Mouse (Mus musculus) cerebellum, postnatal 4 days (tissue): ENCODE measurements at regions not wholly inside any gene's neighbourhood (a gene's known extent, or its start where the extent isn't known, plus 50 kb on each side); places are given as distances from the start of the nearest gene placed in this dataset.

ENCODE experiments used
- DNase-seq, 2 experiments: peaks; one replicate each; pipeline ENCODE4 v3.0.0; 2022; ENCODE audit warnings: low spot score in 2 of 2, mixed read lengths in 1 of 2

DNA sequence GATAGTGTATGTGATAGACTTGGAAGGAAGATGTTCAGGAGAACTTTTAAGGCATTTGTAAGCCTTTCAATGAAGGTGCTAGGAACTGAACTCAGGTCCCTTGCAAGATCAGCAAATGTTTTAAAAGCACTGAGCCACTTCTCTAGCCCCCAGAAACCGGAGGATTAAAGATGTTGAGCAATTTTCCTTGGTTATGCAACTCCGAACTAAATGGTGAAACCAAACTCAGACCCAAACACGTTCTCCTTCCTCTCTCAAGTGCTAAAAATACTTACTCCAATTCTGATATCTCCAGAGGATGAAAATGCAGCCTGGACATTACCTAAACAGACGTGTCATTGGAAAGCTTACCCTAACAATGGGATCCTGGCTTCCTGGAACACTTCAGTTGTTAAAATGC lies 378.8 kb downstream of the Kcnj2 start:
- no peak for DNase-seq

DNA sequence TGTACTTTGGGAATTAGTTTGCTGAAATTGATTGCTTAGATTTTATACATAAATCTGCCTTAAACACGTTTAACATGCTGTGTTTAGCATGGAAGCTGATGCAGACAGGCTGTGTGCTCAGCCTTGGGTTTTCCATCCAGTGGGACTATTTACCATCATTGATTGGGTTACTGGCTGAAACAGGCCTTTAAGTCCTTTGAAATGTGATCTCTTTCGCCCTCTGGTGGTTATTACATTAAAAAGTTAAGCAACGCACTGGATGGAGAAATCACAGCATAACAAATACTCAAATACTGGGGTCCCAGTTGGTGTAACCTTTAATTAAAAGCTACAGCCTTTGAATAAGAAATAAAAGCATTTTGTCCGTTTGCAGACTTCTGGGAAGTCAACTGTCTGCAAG lies 379.8 kb downstream of the Kcnj2 start:
- DNase-seq = no peak

DNA sequence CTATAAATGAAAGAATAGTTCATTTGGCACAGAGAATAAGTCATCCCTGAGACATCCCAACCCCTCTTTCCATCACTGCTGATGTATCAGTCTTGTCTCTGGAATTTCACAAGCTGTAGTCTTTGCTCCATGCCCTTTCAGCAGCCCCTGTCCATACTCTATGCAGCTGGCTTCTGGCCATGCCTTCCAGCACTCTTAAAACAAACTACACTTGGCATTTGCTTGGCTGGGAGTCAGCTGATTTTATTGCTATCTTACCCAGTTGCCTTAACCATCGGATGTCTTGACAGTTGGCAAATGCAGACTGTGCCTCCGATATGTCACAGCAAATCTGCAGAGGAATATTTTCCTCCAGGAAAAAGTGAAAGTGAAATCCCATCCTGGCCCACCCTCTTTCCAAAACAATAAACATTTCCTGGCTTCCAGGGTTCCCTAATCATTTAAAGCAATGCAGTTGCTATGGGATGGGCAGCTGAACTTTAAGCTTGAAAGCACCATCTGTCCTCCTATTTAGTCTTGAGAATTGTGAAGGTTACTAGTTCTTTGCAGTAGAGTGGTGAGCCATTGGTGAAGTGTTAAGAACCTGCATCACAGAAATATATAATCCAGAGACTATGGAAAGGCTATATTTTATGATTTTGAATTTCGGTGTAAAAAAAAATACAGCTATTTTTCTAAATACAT lies 385.0 kb downstream of the Kcnj2 start:
- DNase-seq = peak in 1 of 2 experiments; percentile 50

- DNase-seq = no peak
Measured at GRCm38 (mm10) chr11:111460046-111460445, 394.1 kb downstream of the Kcnj2 start.

DNA sequence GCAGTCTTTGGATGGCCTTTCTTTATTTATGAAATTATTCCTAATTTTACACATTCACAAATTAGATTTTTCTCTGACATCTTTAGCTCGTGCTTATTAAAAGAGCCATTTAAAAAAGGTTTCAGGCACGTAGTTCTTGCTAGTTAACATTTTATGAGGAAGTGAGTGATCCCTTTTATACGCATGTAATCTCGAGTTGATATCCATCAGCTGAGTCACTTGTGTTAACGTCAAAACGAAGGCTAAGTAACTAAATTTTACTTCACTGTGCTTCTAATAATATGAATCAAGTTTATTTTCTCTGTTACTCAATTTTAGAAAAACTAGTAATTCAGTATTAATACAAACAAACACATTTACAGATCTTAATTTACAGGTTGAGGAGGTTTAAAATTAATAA lies 419.0 kb downstream of the Kcnj2 start:
- DNase-seq = no peak

- DNase-seq = no peak
Measured at GRCm38 (mm10) chr11:111512471-111512870, 446.5 kb downstream of the Kcnj2 start.

DNA sequence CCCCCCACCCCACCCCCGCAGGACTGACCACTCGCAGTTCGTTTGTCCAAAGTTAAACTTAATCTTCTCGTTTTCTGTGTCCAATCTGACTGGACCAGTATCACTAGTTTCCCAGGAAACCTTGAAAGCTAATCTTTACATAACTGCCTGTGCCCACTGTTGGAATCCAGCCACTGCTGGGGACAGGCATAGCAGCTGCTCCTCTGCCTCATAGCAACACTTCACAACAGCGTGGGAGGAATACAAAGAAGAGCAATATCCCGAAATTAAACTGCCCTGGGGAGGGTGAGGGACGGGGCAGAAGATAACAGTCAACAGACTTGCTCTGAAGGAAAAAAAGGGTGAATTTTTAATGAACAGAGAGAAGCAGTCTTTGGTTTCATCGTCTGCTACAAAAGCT lies 456.8 kb downstream of the Kcnj2 start:
- peak in 1 of 2 experiments; percentile 46 for DNase-seq

- peak; percentile 59 to 67 for DNase-seq
Measured at GRCm38 (mm10) chr11:111523465-111523864, 457.5 kb downstream of the Kcnj2 start.

DNA sequence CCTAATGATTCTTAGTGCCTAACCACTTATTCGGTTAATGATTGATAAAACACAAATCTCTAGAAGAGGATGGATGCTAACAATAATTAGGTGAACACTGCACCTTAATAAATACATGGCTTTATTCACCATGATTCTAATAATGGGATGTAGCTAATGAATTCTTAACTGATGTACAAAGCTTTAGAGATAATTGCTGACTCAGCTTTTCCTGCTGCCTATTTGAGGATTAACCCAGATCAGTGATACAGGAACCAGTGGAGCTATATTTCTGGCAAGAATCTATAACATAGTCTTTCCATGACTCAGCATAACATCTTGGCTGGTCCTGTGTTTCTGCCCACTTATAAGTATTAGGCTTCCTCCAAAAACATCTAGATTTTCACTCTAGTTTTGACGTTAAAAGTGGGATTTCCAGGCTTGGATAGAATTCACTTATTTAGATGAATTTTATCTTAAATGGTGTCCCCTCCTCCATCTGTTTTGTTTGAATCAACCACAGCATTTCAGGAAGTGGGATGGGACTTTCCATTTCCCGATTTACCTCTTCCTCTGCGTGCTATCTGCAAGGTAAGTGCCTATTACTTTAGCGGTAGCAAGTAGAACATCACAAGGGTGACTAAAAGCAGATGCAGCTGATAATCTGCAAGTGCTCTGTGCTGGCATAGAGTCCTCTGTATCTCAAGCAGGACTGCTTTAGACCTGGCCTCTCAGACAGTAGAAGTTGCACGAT lies 460.2 kb downstream of the Kcnj2 start:
- DNase-seq = no peak

- no peak for DNase-seq
Measured at GRCm38 (mm10) chr11:111529591-111529990, 463.6 kb downstream of the Kcnj2 start.

GRCm38 (mm10) chr11:111530912-111531311 lies 464.9 kb downstream of the Kcnj2 start:
- no peak for DNase-seq

GRCm38 (mm10) chr11:111532457-111532856 lies 466.5 kb downstream of the Kcnj2 start:
- DNase-seq = no peak

- DNase-seq = peak in 1 of 2 experiments; percentile 60
Measured at GRCm38 (mm10) chr11:111536040-111536836, 470.3 kb downstream of the Kcnj2 start.

- DNase-seq = peak; percentile 38 to 73
Measured at GRCm38 (mm10) chr11:111537654-111538053, 471.7 kb downstream of the Kcnj2 start.

GRCm38 (mm10) chr11:111539960-111540359 lies 474.0 kb downstream of the Kcnj2 start:
- DNase-seq = no peak

GRCm38 (mm10) chr11:111545291-111545690 lies 479.3 kb downstream of the Kcnj2 start:
- no peak for DNase-seq

- no peak for DNase-seq
Measured at GRCm38 (mm10) chr11:111555131-111555530, 489.2 kb downstream of the Kcnj2 start.

GRCm38 (mm10) chr11:111555615-111556014 lies 489.7 kb downstream of the Kcnj2 start:
- no peak for DNase-seq

DNA sequence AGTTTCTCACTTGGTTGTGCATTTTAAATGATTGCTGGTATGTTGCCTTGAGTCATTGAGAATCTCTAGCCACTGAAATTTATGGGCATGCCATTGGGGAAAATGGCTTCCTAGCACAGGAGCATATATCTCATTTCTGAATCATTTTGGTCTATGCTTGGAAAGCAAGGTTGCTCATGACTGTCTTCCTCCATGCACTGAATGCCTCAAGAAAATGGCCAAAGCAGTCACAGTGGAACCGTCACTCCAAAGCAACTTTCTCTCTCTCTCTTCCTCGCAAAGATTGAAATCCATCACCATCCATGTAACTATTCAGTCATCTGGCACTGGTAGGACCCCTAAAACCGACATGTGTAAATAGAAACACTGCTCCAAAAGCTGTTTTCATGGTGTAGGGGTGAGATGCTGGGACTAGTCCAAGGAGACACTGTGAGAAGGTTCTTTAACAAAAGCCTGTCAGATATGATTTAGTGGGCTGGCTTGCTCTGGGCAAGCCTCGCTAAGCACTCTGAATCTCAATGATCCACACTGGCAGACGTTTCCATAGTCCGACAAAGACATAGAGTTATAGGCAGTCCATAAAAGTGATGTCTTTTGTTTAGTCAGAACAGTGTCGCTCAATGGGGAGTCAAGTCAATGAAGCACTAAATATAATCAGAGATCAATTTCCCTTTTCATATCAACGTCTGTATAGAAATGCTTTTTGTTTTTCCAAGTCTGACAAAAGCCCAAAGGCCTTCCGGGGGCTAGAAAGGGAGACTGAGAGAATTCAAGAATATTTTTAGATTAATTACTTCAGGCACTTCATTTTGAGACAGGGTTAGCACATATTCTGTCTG lies 492.6 kb downstream of the Kcnj2 start:
- no peak for DNase-seq

GRCm38 (mm10) chr11:111563171-111563570 lies 497.2 kb downstream of the Kcnj2 start:
- DNase-seq = no peak

DNA sequence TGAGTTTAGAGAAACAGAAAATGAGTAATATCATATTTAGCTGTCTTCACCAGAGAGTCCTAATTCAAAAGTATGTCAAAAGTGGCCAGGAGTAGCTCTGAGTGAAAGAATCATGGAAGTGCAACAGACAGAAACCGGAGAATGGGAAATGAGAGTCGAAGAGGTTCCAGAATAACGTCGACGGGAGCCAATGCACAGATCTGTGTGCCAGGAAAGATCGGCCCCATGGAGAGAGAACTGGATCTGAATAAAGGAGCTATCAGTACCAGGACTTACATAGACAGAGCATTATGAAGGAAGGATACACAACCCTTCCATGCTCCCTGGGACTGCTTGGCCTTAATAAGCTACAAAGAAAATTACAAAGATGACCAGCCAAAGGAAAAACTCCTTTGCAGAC lies 502.1 kb downstream of the Kcnj2 start:
- DNase-seq = no peak

GRCm38 (mm10) chr11:111568876-111569275 lies 502.9 kb downstream of the Kcnj2 start:
- DNase-seq = no peak
